Mouse (Mus musculus): ENCODE data around the gene Zfp36l2.

Zfp36l2 gene

DNA sequence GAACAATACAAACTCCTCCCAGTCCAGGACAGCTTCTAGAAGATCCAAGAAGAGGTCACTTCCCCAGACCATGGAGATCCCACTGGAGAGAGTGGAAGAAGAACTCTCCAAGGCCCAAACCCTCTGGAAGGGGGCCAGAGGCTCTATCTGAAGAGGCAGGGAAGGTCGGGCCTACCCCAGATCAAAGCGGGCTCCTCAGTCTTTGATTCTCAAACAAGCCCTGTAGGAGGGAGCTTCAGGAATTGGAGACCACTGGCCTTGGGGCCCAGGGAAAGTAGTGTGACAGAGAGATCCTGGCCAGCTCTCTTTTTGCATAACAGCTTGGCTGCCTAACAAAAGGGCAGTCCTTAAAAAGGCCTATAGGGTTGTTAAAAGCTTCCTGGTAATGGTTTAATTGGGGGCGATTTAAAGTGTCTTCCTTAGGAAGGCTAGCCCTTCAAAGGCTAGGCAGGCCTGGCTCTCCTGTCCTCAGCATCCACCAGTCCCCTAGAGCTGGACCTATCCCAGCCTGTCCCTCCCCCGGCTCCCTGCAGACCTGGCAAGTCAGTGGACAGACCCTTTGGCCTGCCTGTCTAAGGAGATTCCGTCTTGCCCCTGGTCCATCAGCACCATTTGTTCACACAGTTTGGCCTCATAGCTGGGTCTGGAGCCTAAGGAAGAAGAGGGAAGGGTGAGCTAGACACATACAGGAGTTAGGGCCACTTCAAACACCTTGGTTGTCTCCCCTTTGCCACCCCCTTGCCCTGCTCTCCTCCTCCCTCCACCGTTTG is 35.4 kb downstream of the Zfp36l2 start:
- no peak for DNase-seq (ENCODE audit: low spot score in 2 of 2)

DNA sequence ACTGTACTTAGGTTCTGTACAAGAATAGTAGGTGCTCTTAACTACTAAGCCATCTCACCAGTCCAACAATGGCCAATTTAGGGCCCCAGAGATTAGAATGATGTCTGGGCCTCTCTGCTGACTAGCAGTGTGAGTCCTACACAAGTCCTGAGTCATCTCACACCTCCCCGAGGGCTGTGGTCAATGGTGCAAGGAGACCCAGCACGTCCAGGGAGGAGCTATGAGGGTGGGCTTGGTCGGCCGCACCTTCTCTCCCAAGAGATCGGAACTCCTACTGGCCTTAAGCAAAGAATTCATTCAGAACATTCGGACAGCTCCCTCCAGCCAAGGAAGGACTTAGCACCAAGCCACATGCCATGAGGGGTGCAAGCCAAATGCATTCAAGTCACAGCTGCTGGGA is 36.4 kb downstream of the Zfp36l2 start:
- no peak for DNase-seq (ENCODE audit: low spot score in 2 of 2)

DNA sequence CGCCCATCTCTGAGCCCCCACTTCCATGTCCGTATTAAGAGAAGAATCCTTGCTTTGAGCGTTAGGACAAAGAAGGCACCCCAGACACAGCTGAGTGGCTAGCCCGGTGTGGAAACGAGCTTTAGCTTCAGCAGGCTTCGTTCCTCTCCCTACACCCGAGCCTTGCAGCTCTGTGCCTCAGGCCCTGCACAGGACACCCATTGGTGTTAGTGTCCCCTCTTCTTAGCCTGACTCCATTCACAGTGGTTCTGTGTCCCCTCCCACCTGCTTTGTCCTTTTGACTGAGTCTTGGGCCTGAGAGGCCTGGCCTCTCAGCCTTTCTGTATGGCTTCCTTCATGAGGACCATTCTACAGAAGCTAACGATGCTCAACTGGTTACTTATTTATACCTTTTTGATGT is 37.5 kb downstream of the Zfp36l2 start:
- DNase-seq (ENCODE audit: low spot score in 2 of 2): no peak

DNA sequence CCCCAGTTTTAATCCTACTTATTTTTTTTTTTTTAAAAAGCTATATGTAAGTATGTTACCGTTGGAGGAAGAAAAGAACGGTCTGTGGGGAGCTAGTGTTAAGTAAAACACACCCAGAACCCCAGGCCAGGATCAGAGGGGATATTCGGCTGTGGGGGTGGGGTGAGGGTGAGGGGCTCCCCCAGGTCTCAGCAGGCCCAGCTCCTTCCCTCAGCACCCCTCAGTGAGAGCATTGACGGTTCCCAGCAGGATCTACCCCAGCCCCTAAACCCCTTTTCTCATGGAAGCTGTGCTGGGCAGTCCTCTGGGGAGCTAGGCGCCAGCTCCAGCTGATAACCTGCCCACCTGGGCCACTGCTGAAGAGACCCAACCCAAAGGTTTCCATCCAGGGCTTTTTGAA is 38.2 kb downstream of the Zfp36l2 start:
- DNase-seq (ENCODE audit: low spot score in 2 of 2): no peak

DNA sequence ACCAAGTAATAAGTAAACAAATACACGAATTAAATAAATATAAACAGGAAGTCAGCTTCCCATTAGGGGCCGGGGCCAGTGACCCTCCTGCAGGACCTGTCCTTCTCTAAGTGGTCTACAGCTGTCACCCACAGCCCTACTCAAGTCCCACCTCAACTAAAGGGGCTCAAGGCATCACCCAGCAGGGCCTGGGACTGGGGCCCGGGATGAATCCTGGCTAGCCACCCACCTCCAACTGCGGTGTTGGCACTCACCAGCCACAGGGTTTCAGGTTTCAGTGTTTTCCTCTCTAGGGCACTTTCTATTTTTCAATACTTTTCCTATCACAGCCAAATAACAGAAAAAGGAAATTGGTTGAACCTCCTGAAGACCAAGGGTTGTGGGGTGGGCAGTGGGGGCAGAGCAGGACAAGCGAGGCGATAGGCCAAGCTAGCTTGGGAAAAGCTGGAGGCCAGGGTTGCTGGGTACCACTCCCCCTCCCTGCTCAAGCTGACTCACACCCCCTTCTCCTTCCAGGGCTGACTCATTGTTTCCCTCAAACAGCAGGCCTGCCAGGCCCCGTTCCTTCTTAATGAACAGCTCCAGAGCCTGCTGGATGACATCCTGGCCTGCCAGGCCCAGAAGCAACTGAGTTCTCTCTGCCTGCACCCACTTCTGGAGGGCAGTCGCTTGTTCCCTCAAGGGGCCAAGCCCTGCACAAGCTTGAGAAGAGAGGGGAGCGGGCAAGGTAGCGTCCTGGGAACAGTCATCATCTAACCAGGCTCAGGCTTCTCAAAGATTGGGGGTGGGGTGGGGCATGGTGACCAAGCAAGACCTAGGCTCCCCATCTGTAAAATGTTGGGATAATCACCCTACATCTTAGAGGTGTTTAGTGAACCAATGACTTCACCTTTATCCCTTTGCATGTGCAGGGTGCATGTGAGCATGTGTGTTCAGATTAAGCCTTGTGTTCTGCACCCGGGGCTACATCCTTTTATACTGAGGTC is 39.0 kb downstream of the Zfp36l2 start:
- DNase-seq (ENCODE audit: low spot score in 2 of 2): peak; percentile 71 to 75

DNA sequence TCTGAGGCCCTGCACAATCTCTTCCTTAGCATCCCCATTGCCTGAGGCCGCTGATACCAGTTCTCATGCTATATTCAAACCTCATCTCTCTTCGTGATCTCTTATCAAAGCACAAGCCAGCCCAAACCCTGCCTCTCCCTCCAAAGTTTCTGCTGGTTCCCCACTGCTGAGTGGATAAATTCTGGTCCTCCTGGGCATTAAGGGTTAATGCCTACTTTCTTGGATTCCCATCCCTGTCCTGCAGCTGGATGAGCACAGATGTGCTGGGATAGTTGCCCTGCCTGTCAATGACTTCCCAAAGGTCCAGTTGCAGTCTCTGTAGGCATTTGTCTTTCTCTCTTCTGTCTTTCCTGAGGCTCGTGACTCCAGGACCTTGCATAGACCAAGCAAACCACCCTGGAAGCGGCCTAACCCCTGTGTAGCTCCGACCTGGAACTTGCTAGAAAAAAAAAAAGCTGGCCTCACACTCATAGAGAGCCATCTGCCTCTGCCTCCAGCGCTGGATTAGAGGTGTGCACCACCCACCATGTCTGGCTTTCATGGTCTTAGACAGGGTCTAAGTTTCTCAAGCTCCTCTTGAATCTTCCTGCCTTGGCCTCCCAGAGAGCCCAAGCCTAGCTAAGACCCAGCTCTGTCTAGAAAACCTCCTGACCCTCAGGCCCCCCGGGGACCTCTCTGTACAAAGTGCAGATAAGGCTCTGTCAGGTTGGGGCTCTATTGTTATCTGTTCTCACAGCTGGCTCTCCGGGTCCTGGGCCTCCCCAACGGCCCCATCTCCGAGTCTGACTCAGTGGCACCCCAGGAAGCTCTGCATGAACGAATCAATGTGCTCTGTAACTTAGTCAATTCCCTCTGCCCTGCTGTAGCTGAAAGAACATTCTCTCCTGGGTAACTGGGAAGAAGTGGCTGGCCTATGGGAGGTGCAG is 40.3 kb downstream of the Zfp36l2 start:
- DNase-seq (ENCODE audit: low spot score in 2 of 2): no peak

DNA sequence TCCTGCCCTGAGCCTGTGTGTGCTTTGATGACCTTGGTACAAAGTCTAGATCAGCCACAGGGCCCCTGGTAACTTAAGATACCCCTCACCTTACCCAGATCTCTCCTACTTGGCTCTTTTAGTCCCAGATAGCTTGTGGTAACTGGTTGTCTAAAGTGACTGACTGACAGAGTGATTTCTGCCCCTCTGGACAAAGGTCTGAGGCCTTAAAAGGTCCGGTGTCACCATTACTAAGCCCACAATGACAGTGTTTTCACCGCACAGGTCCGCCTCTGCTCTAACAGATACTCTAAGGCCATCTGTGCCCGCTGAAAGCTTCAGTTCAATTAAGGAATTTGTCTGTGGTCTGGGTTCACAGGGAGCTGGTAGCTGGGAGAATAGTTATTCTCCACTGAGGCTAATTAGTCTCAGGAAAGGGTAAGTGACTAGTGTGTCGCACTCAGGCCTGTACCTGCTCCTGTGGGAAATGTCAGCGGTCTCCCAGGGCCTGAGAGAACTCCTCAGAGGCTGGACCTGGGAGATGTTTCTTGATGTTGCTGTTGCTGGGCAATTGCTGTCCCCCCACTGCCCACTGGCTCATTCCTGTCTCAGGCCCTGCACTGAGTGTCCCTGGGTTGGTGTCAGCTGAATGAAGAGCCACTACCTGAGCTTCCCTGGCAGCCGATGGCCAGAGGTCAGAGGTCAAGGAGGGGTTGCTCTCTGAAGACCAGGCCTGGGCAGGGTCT is 41.1 kb downstream of the Zfp36l2 start:
- no peak for DNase-seq (ENCODE audit: low spot score in 2 of 2)

DNA sequence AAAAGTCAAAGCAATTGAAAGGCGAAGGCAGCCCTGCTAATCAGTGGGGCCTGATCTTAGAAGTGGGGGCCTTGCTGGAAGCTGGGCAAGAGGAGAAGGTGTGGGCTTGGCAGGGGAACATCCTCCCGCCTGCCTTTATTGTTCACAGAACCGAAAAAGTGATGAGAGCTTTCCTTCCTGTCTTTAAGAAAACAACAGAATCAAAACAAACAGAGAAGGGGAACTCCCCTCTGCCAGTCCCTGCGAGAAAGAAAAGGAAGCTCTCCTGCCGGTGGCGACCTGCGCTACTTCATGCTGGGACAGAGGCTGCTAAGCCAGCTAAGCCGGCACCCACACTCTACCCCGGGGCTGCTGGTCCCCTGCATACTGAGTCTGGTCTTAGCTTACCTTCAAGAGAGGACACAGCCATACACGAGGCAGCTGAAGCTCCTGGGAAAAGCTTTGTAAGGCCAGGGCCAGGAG is 41.9 kb downstream of the Zfp36l2 start:
- DNase-seq (ENCODE audit: low spot score in 2 of 2): no peak

DNA sequence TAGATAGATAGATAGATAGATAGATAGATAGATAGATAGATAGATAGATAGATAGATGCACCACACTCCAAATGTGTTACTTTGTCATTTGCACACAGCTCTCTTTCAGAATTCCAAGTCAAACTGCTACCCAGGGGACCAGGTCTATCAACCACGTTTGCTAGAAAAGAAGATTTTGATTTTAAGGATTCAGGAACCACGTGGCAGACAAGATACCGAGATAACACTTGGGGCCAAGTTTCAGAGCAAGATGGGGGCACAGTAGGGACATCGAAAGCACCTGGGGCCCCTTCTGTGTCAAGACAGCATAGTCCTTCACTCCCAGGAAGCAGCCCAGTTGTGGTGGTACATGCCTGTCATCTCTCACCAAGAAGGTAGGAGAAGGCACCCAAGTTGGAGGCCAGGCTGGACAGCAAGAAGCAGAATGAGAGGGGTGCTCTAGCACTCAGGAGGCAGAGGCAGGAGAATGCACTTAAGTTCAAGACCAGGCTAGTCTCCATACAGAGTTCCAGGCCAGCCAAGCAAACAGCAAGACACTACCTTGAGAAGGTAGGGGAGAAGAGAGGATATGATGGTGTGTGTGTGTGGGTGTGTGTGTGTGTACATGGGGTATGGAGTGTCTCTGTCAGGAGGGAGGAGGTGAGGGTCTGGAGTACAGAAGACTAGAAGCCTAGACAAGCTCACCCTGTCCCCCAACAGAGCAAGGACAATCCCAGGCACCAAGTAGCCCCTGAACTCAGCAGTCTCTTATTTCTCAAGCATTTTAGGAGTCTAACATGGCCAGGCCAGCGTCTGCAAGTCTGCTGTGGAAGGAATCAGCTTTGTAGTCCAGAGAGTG is 42.8 kb downstream of the Zfp36l2 start:
- DNase-seq (ENCODE audit: low spot score in 2 of 2): no peak

DNA sequence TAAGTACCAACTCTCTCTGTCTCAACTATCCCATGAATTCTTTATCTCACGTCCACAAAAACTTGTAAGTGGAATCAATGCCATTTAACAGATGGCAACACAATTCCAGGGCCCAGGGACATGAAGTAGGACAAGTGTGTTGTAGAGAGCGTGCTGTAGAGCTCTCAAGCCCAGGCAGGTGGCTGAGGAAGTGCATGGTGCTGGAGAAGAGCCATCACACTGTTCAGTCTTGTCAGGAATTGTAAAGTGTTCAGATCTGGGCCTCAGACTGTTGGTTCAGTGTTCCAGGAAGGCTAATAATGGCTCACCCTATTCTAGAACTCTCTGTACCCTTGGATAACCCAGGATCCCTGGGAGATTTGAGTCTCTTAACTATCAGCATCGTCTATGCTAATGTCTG is 43.6 kb downstream of the Zfp36l2 start:
- DNase-seq (ENCODE audit: low spot score in 2 of 2): no peak

DNA sequence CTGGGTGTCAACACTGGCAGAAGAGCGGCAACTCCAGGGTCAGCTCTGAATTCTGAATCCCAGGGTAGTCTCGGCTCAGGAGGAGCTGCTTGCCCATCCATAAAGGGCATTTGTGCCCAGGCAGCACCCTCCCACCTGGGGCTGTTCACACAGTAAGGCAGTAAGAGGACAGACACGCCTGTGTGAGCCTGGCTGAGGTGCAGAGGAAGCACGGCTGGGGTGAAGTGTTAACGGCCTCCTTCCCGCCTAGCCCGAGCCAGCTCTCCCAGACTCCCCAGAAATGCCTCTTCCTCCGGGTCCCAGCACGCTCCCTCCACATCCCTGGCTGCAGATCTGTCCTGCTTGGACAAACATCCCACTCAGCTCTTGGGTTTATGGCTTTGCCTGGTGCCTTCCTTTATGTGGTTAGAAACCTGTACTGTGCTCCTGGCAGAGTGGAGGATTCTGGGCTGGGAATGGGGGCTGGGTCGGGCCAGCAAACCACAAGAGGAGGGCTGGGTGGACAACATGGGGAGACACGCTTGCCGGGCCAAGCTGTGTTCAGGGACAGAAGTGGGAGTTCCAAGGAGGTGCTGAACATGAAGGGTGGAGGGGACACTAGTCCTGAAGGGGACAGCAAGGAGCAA is 44.4 kb downstream of the Zfp36l2 start:
- no peak for DNase-seq (ENCODE audit: low spot score in 2 of 2)

DNA sequence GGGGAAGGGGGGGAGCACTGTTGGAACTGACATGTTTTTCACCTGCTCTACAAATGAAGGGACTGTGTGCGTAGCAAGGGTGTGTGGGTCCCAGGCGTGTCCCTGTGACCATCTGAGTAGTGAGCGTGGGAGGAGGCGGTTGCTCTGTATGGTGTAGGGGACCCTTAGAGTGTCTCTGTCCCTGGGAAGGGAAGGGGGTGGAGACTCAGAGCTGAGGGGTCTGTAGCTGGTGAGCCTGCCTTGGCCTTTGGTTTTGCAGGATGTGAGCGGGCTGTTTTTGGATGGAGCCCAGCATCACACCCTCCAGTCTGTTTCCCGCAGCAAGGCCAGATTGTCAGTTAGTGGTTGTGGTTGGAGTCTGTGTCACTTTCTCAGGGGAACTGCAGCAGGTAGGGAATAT is 46.1 kb downstream of the Zfp36l2 start:
- no peak for DNase-seq (ENCODE audit: low spot score in 2 of 2)

DNA sequence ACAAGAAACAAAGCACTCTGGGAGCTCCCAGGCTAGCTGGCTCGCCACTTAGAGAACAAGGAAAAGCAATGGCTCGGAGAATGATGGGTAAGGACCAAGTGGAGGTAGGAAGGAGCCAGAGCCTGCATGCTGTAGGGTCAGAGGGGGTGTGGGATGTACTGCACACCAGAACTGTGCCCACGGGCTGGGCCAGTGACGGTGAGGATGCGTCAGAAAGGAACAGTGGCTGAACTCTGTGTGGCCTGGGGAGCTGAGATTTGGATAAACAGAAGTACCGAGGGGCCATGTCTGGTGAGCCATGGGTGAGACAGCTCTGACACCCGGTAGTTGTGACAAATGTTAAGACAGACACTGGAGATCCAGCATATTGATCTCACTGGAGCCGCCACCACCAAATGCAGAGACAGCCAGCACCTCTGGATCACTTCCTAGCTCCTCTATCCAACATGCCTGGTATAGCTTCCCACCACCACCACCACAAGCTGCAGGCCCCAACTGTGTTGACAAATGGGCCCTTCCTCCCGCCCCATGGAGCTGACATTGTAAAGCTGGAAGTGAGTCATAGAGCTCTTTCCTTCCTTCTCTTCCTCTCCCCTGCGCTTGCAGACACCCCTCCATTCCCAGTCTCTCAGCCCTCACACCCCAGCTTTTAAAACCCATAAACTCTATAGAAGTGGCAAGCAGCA is 46.8 kb downstream of the Zfp36l2 start:
- no peak for DNase-seq (ENCODE audit: low spot score in 2 of 2)

DNA sequence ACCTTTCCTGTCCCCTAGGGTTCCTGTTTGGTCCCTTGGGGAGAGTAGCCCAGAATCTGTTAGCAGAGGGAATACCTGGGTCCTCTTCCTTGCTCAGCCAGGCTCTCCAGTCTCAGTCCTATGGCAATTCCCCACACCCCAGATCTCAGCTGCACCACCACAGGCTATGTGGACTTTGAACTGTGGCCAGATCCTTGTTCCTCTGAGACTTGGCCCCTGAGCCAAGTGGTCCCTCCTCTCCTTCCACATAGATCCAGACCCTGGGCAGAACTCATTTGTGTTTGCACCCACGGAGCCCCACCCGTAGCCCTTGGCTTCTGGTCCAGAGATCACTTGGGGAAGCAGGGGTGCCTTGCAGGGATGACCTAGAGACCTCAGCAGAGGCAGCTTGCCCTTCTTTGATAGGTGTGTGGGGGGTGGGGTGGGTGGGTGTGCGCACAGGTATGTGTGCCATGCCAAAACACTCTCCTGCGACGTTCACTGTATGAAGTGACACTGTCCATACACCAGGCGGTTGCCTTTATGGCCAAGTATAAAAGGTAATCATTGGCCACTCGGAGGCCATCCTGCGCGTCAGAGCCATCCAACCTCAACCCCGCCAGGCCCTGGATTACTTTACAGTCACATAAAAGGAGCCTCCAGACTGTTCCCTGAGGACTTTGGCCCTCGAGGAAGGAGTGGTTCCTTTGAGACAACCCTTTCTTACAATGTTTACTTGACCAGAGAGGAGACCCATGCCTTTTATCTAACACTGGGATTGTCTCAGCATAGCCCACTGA is 50.2 kb downstream of the Zfp36l2 start:
- DNase-seq (ENCODE audit: low spot score in 2 of 2): no peak

DNA sequence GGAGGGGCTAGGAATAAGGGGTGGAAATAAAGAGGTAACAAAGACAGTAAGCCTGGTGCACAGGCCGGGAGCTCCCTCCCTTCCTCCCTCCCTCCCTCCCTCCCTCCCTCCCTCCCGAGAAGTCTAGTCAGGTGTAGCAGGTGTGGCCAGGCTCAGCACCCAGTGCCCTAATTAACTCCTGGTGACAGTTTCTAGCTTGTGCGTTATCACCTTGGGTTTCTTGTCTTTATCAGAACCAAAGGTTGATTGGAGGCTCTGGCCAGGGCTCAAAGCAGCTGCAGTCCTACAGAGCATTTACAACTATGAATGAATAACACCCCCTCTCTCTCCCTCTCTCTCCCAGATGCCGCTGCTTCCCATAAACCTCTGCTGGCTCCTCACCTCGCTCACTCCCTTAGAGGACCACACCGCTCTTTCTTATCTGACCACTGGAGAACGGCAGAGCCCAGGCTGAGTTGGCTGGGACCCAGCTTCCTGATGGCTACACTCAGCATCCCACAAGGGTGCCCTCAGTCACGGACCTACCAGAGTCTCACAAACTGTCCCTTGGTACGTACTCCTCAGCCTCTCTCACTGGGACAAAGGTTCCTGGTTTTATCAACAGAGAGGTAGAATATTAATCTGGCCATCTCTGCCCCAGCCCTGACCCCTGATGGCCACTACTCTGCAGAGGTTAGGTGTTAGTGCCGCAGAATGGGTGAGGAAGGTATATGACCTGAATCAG is 50.9 kb downstream of the Zfp36l2 start:
- DNase-seq (ENCODE audit: low spot score in 2 of 2): no peak

DNA sequence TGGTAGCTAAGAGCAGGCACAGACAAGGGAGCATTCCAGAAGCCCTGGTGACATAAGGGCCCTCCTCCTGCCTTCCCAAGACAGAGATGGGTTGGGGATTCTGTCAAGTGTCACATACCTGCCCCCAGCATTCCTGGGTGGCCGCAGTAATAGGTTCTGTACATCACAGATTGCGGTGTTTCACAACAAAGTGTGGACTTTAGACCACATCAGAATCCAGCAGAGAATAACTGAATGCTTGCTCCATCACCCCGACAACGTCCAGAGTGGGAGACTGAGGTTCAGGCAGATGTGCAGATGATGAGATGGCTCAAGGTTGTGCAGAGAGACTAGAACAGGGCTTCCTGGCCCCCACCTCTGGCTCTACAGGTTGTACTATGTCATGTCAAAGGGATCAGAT is 51.5 kb downstream of the Zfp36l2 start:
- no peak for DNase-seq (ENCODE audit: low spot score in 2 of 2)

DNA sequence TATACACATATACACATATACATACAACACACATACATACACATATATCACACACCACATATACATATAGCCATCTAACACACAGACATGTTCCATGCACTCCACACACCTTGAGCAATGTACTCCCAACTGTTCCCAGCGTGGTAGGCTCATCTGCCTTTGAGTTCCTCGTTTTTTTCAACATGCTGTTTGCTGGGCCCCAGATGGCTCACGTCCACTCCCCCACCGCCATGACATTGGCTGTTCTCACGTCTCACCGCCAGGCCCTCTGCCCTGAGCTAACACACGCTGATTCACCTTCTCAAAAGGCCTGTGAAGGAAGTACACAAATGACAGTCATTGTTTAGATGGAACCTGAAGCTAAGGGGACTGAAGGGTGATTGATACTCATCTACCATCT is 52.5 kb downstream of the Zfp36l2 start:
- DNase-seq (ENCODE audit: low spot score in 2 of 2): no peak
